Mouse (Mus musculus) liver, adult (tissue): ENCODE measurements around the gene Nectin1.

ENCODE experiments used
- GATA4 ChIP-seq: IDR thresholded peaks from 2 replicates; pipeline ENCODE4 v1.6.1; 2014; ENCODE audit warnings: mild to moderate bottlenecking, low read length; ENCODE audit not compliant: insufficient replicate concordance

Gene Nectin1

DNA sequence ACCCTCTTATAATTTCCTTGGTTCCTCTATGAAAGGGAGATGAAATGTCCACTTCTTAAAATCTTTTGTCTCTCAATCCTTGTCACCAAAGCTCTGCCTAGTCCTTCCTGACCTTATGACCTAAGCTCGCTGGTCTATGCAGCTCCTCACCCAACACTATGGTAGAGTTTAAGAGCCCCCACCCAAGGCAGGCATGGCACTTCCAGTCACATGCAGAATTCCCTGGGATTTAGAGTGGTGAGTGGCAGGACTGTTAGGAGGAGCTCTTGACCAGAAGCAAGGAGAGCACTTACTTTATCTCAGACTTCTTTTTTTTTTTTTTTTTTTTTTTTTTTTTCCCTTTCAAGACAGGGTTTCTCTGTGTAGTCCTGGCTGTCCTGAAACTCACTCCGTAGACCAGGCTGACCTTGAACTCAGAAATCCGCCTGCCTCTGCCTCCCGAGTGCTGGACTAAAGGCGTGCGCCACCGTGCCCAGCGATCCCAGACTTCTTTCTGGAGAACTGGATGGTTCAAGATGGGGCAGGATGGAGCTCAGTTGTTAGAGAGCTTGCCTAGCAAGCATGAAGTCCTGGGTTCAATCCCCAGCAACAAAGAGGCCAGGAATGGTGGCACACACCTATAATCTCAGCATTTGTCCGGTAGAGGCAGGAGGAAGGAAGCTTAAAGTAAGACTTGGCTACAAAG lies 7.6 kb upstream of the Nectin1 start:
- TF ChIP-seq GATA4 = no peak

DNA sequence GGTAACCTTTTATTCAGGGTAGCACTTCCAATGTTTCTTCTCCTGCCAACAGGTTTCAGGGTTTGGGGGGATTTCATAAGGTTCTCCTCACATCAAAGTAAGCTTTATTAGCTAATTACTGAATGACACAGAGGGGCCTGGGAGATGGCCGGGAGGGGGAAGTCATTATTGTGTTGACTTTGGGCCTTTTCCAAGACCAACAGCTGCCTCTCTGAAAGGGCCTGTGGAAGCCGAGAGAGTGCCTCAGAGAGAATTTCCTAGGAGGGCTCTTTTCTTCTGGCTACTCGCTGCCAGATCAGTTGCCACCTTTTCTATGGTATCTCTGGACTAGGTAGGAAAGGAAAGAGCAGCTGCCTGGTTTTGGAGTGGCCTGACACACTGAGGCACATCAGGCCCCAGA lies 6.5 kb upstream of the Nectin1 start:
- no peak for TF ChIP-seq GATA4

DNA sequence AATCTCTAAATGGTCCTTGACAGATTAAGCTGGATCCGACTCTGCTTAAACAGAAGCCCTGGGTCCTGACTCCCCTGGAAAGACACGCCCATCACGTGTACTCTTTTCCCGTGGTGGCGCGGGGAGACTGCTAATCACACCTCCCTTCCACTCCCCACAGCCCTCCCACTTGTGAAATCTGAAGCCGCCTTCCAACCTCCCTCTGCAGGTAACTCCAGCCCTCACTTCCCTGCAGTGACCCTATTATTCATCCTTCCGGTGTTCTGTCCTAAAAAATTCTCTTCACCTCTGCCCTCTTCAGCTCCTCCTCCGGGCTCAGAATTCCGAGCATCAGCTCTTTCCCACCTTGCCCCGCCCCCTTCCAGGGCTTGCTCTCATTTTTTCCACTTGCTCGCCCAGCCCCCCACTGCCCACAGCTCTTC lies 5.9 kb upstream of the Nectin1 start:
- no peak for TF ChIP-seq GATA4

DNA sequence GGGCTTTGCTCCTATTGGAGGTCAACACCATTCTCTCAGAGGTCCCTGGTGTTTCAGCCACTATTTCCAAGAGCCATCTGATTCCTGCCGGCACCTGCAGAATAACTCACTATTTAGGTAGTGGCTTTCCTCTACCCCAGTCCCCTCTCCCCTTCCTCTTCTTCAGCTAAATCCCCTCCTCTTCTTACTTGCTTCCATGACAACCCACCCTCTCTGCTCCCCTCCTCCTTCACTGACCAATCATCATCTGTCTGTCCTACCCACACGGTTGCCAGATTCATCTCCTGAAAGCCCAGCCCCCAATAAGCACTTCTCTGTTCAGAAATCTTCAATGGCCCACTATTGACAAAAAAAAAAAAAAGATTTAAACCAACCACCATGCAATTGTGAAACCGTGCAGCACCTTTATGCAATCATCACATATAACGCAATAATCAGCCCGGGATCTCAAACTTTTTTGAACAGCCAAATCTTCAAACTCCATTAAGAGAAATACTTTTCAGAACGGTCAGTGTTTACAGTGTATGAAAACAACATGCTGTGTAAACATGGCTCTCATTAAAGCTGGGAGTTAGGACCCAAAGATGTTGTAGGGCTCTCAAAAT lies 5.2 kb upstream of the Nectin1 start:
- TF ChIP-seq GATA4 = no peak

DNA sequence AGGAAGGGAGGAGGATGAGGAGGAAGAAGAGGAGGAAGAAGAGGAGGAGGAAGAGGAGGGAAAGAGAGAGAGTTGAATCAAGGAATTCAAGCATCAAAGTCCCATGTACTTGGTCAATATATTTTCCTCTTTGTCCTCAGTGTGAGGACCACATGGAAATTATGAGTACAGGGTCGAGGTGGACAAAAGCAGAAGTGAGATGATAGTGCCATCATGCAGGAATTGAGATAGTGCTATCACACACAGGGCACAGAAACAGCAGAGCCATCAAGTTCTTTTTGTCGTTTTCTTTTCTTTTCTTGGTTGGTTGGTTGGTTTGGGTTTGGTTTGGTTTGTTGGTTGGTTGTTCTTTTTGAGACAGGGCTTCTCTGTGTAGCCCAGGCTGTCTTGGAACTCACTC lies 2.5 kb upstream of the Nectin1 start:
- TF ChIP-seq GATA4 = no peak

DNA sequence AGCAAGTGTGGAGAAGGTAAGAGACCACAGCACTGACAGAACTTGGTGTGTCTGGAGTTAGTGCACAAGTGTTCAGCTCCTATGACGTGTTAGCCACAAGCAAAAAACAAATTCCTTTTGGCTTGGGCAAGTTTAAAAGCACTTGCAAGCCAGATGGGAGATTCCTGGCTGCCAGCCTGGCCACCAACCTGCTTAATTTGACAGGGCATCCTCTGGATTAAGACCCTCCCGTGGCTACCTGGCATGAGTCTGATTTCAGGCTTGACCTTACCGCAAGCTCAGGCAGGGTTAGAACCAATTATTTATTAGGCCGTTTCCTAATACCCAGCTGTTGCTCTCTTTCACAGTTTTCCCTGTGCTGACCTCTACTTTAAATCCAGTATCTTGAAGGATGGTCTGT lies 1.7 kb upstream of the Nectin1 start:
- TF ChIP-seq GATA4 = no peak

DNA sequence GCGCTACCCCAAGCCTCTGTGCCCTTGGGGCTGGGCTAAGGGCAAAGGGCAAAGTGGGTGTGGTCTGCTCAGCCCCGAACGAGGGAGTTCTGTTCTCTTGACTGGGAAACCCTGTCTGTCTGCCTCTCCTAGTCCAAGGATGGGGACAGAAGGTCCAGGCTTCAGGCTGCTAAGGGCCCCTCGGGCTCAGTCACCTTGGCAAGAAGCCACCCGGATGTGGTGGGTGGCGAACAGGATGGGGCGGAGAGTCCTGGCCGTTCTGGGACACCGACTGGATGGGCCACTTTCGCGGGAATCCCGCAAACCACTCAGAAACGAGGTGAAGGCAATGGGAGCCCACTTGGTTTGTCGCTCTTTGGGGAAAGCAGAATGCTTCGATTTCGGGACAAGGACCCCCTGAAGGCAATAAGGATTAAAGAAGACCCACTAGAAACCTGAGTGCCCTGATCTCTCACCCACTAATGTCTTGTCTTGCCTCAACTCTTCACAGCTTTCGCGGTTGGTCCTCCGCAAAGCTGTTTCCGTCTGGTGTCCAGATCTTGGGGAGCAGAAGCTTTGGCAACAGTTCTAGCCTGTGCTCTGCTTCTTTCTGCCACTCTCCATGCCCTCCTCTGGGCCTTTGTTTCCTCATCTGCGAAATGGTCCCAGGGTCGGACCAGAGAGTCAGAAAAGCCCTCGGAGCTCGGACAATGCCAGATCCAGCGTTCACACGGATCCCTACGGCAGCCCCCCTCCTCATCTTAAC lies 710 bp upstream of the Nectin1 start:
- TF ChIP-seq GATA4 = no peak

DNA sequence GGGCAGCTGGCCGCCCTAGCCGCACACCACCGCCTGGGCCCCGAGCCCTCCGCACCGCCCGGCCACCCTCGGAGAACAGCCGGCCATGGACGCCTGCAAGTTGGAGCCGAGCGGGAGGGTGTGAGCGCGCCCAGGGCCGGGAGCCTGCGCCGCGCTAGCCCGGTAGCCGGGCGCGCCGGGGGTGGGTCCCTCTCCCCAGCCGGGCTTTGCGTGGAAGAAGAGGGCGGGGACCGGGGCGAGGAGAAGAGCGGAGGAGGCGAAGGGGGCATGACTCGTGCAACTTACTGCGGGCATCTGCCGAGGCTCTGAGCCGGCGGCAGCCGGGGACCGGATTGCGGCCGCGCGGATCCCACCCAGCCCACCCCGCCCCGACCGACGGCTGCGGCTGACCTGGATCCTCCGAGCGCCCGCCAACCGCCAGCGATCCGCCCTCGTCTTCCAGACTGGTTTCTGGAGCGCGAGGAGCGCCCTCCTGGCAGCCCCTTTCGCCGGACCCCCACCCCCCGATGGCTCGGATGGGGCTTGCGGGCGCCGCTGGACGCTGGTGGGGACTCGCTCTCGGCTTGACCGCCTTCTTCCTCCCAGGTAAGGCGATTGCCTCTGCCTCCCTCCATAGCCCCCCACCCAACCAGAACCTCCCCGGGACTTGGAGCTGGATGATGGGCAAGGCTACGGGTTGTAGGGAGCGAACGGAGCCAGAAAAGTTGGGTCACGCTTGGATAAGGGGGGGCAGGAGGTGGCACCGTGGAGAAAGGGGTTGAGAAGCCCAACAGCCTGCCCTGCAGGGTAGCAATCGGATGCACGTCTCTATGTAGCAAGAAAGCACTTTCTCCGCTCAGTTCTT lies 576 bp downstream of the Nectin1 start:
- no peak for TF ChIP-seq GATA4

DNA sequence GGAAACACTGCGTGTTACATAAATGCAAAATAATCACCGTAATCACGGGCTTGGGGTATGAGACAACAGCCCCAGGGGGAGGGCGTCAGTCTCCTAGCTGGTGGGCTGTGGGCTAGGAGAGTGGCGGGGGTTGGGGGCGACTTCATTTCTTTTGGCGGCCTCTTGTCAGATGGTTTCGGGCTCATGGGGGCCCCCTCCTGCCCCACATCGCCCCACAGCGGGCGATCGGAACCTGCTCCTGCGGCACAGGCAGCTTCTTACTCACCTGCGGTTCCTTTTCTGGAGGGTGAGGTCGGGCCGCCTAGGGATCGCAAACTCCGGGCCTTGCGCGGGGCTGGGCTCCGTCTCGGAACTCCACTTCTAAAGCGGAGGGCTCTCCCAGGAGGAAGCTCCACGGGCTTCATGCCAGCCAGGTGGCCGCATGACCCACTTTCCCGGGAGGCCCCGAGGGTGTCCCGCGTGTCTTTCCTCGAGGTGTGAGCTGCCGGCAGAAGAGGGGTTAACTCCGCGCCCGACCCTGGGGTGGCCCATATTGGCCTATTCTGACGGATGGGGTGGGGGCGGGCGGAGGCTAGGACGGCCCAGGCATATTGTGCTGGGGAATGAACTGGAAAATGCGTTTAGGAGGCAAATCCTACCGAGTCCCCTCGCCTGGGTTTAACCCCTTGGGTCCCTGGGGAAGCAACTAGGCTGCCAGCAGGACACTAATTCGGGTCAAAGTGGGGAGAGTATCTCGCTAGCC lies 1.4 kb downstream of the Nectin1 start:
- no peak for TF ChIP-seq GATA4

DNA sequence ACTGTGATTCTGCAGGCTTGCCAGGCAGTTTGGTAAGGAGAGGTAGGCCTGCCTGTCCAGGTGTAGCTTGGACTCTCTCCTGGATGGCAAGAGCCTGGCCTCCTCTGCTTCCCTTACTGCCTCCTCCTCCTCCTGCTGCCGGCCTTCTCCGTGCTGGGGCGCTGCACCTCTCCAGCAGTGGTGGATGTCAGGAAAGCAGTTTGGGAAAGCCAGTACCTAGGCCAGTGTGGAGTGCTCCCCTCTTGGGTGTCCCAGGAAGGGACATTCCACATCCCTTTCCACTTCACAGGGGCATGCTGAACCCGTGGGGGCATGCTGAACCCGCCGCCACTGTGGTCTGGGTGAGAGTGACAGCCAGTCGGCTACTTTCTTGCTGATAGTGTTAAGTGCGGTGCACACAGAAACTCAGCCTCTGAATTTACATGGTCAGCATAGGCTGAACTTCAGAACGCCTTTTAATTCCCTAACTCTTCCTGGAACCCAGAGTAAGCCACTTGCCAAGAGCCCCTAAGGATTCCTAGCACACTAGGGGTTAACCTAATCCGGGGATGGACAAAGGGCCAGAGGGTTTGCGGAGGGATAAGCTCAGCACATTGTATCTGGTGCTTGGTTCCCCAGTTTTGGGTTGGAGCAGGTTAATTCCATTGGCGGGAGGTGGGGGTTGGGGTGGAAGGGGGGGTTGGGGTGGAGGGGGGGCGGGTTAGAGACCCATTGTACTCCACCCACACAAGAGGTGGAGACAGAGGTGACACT lies 2.3 kb downstream of the Nectin1 start:
- no peak for TF ChIP-seq GATA4

DNA sequence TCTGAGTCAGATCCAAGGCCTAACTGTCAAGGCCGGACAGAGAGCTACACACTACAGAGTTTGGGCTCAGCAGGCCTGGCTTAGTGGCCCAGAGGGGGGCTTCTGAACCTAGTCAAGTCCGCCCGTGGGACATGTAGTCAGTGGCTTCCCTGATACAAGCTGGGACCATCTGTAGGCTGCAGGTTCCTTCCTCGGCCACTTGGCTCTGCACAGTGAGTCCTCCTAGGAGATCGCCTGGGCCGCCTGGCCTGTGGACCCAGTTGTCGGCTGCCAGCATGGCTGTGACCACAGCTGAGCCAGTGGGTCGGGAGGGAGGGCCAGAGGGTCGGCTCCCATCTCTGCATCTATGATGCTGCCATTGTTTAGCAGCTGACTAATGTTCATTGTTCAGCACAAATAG lies 3.9 kb downstream of the Nectin1 start:
- TF ChIP-seq GATA4 = no peak

DNA sequence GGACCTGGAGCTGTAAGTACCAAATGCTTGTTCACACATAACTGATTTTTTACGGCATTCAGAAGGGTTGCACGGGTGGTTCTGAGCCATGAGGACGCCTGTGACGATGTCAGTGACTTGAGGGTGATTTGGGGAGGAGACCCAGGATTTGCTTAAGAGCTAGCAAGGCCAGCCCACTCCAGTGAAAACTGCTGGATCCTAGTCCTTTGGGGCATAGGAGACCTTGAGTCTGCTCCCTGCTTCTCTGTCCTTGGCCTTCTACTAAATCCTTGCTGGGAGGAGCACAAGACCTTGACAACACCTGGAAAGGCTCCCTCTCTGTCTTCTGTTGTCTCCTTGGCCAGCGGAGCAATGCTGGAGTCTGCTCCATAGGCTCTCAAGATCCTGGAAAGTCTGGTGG lies 4.7 kb downstream of the Nectin1 start:
- no peak for TF ChIP-seq GATA4

DNA sequence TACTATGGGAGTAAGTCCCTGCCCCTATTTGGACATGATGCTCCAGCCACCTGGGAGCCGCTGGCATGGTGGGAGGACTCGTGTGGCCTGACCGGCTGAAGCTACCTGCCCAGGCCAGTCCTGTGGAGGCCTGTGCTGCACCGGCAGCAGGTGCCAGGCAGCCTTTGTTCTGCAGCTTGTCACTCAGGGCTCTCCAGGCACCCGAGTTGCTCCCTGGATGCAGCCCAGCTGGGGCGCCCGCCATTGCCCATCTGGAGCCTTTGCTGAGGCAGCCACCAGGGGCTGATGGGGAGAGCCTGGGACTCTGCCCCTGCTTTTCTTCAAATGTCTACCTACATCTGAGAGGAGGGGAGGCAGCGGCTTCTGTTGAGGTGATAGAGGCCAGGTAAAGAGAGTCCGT lies 6.3 kb downstream of the Nectin1 start:
- TF ChIP-seq GATA4 = no peak

DNA sequence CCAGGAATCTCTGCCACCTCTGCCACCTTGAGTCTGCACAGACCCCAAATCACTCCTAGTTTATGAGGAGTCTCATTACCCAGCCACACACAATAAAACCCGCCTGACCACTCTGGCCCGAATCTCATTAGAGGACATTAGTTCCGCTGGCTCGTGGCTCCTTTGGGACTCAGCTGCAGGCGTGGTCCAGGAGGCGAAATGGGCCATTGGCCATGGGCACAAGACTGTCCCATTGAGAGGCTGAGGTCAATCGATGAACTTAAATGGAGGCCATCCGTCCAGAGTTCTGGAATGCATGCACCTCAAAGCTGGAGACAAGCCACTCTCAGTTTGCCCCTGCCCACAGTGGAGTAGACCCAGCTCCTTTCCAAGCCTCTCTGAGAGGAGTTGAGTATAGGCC lies 7.3 kb downstream of the Nectin1 start:
- no peak for TF ChIP-seq GATA4

DNA sequence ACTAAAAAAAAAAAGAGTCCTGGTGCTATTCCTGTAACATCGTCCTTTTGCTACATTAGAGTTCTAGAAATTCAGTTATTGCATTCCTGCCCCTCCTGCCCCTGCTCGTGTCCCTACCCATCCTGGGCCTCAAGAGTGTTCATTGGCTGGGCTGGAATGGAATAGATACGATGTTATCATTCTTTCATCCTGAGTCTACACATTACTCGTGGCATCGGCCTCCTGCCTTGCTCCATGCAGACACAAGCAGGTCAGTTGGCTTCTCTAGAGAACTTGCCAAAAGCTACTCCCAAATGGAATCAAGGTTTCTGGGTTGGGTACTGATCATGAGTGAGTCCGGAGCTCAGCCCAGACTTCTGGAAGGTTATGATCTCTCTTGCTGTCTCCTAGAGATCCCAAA lies 9.7 kb downstream of the Nectin1 start:
- no peak for TF ChIP-seq GATA4

DNA sequence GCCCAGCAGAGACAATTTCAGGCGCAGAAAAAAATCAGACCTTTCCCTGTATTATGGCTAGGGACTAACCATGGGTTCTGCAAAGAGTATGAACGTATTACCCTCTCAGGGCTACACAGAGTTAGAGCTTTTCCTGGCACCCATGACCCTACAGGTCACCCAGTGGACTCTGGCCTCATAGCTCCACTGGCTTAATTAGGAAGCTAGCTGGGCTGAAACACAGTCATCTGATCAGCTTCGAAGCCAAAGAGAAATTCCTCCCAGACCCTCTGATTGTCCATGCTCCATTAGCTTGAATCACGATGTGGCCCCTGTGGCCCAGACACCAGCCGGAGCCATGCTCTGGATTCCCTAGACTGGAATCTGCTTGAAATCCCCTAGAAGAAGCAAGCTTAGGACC lies 10.3 kb downstream of the Nectin1 start:
- TF ChIP-seq GATA4 = no peak
